Mouse (Mus musculus) testis, adult 2 months (tissue): ENCODE measurements around the gene Ptprb.

ENCODE experiments used
- CTCF ChIP-seq: fragments of 200-500 bp; IDR thresholded peaks from 2 replicates; pipeline ENCODE4 v1.5.1; 2012; ENCODE audit warnings: low read depth, mild to moderate bottlenecking, inconsistent platforms, low read length, moderate library complexity; ENCODE audit not compliant: control insufficient read depth, insufficient read depth, insufficient replicate concordance
- POLR2A ChIP-seq: fragments of 200-500 bp; IDR thresholded peaks from 2 replicates; pipeline ENCODE4 v1.6.1; 2012; ENCODE audit warnings: low read depth, mild to moderate bottlenecking, inconsistent platforms, low read length, moderate library complexity; ENCODE audit not compliant: control insufficient read depth

DNA sequence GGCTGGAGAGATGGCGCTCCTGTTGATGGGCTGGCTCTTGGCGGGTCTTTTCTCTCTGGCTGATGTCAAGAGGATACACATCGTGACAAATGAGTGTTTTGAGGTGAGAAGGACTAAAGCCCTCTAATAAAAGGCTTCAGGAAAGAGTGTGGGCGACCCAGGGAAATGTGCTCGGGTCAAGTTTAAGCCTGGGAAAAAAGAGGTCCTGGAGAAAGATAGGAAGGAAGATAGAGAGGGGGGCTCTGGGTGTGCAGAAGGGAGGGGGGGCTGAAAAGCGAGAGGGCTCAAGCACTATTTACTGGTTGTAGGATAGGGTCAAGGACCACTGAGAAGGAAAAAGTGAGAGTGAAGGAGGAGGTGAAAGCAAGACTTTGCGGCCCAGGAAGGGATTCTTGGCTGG is 25.5 kb downstream of the Ptprb start:
- TF ChIP-seq POLR2A (no peak), CTCF (no peak)
